Mouse (Mus musculus) adrenal gland, adult 18-20 months (tissue): ENCODE measurements around the gene Dirc2. TPM values are rescaled to one million over a fixed set of nuclear protein-coding genes. Genes with fewer than 3 reads are reported as not detected.

Source experiments
- DNase-seq, 2 experiments: peaks; one replicate each; pipeline ENCODE4 v3.0.0; 2021 to 2022; ENCODE audit warnings: low spot score in 2 of 2
- total RNA-seq, 2 experiments: library from RNA; stranded (reverse); gene quantifications; 1 replicate in 1 of 2; 2 replicates in 1 of 2; pipeline ENCODE4 v1.2.3; 2021

Gene Dirc2
- total RNA-seq, 2 experiments from 2014 or later = 28.1 to 33.2 TPM

GRCm38 (mm10) chr16:35691606-35692005, 77.5 kb downstream of the Dirc2 start:
- peak in 1 of 2 experiments; percentile 57 for DNase-seq

GRCm38 (mm10) chr16:35686491-35686890, 82.7 kb downstream of the Dirc2 start:
- no peak for DNase-seq

- DNase-seq = no peak
Measured at GRCm38 (mm10) chr16:35685027-35685426, 84.1 kb downstream of the Dirc2 start.

GRCm38 (mm10) chr16:35681327-35682108, 87.6 kb downstream of the Dirc2 start:
- no peak for DNase-seq

GRCm38 (mm10) chr16:35678476-35678875, 90.7 kb downstream of the Dirc2 start:
- DNase-seq = no peak

- DNase-seq = no peak
Measured at GRCm38 (mm10) chr16:35677511-35678113, 91.5 kb downstream of the Dirc2 start.

GRCm38 (mm10) chr16:35664847-35665246, 104.3 kb downstream of the Dirc2 start:
- DNase-seq = no peak

GRCm38 (mm10) chr16:35663831-35664414, 105.2 kb downstream of the Dirc2 start:
- no peak for DNase-seq

GRCm38 (mm10) chr16:35660222-35660621, 108.9 kb downstream of the Dirc2 start:
- DNase-seq = no peak

- DNase-seq = no peak
Measured at GRCm38 (mm10) chr16:35653951-35654350, 115.2 kb downstream of the Dirc2 start.

GRCm38 (mm10) chr16:35652706-35653105, 116.5 kb downstream of the Dirc2 start:
- no peak for DNase-seq

GRCm38 (mm10) chr16:35652206-35652605, 117.0 kb downstream of the Dirc2 start:
- peak; percentile 48 to 61 for DNase-seq

GRCm38 (mm10) chr16:35648862-35649261, 120.3 kb downstream of the Dirc2 start:
- no peak for DNase-seq

Other genes with a start within 250 kb of the Dirc2 start
- 1 to 10 TPM in 1 of 2 experiments, under 1 TPM in 1; 0.43 to 9.0 TPM for gene Sema5b, start 228.2 kb downstream of the Dirc2 start, total RNA-seq
- 1 to 10 TPM; 3.5 to 4.9 TPM for gene Hspbap1, start 1.0 kb upstream of the Dirc2 start, total RNA-seq
- gene Parp14, start 102.2 kb upstream of the Dirc2 start, total RNA-seq = 10 to 100 TPM; 10.7 to 12.7 TPM
- gene Parp9, start 169.1 kb upstream of the Dirc2 start, total RNA-seq = 10 to 100 TPM; 11.8 to 13.9 TPM
- 1 to 10 TPM; 6.8 to 9.8 TPM for gene Dtx3l, start 169.8 kb upstream of the Dirc2 start, total RNA-seq
- gene Kpna1, start 209.4 kb upstream of the Dirc2 start, total RNA-seq = 100 to 1,000 TPM in 1 of 2 experiments, 10 to 100 TPM in 1; 77.6 to 101 TPM